Mouse (Mus musculus) thymus, adult 2 months (tissue): ENCODE results near the gene Olfr1410.

Source experiments
- CTCF ChIP-seq: fragments of 200-500 bp; IDR thresholded peaks from 2 replicates; pipeline ENCODE4 v1.5.1; 2012; ENCODE audit warnings: mild to moderate bottlenecking, control low read depth, low read length, moderate library complexity, borderline replicate concordance; ENCODE audit not compliant: control insufficient read depth, poor library complexity, insufficient read depth; ENCODE audit errors: extremely low read depth
- POLR2A ChIP-seq: fragments of 200-500 bp; IDR thresholded peaks from 2 replicates; pipeline ENCODE4 v1.6.1; 2012; ENCODE audit warnings: mild to moderate bottlenecking, low read length, control low read depth, moderate library complexity; ENCODE audit not compliant: control insufficient read depth, poor library complexity, insufficient read depth; ENCODE audit errors: extremely low read depth

DNA sequence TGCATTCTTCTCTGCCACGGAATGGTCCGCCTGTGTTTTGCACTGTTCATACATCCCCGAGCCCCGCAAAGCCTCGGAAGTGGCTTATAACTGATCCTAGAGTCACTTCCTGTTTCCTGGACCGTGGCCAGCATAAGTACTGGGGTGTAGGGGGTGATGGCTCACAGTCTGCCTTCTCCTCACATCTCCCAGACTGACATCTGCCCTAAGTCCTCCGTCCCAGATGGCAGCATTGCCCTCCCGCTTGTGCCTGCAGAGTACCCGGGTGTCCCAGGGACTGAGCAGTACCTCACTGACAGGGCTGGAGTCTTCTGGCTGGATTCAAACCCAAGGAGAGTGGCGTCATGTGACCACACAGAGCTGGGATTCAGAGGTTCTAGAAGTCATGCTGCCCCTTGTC is 42.6 kb downstream of the Olfr1410 start:
- TF ChIP-seq CTCF (no peak), POLR2A (no peak)
